Mouse (Mus musculus): ENCODE results near the gene Micu1. TPM values are rescaled to one million over a fixed set of nuclear protein-coding genes. Genes with fewer than 3 reads are reported as not detected.
A peak's percentile ranks its signal among the peaks of the same experiment; 100 is the strongest.

Micu1 gene
- polyA plus RNA-seq, 1 experiment from 2014 or later: 56.2 TPM

GRCm38 (mm10) chr10:59707595-59707994, 5.3 kb downstream of the Micu1 start:
- DNase-seq (ENCODE audit: low spot score) (no peak), ATAC-seq (ENCODE audit: low FRiP score, low TSS enrichment) (no peak)
- H3K36me3 ChIP-seq (ENCODE audit: control insufficient read depth, insufficient read depth, low read length): no peaks in the 10 kb centered on the region
- TF ChIP-seq CTCF (IDR thresholded peaks at IDR 0.05; ENCODE audit: low read depth) (no peak), EP300 (optimal IDR thresholded peaks at IDR 0.05) (no peak)
- no peak overlapping the region for H3K9ac ChIP-seq (ENCODE audit: low read length)
- no peaks in the 10 kb centered on the region for H3K27me3 ChIP-seq (ENCODE audit: control insufficient read depth, insufficient read depth, low read length)
- H3K4me1 ChIP-seq (replicated peaks; ENCODE audit: control insufficient read depth, insufficient read depth): no peaks in the 10 kb centered on the region
- H3K4me3 ChIP-seq (ENCODE audit: low read depth, low read length): no peak overlapping the region
- no peak overlapping the region for H3K4me2 ChIP-seq (replicated peaks; ENCODE audit: low read depth)
- no peak overlapping the region for H3K27ac ChIP-seq (replicated peaks)
- H3K9me3 ChIP-seq (ENCODE audit: control insufficient read depth, low read length): no peaks in the 10 kb centered on the region
- 80% methylated on average over 2 of the region's 2 CpGs for WGBS

GRCm38 (mm10) chr10:59709281-59709680, 7.0 kb downstream of the Micu1 start:
- Histone ChIP-seq H3K27me3 (ENCODE audit: control insufficient read depth, insufficient read depth, low read length) (no peaks in the 10 kb centered on the region), H3K9me3 (ENCODE audit: control insufficient read depth, low read length) (no peaks in the 10 kb centered on the region), H3K4me2 (replicated peaks; ENCODE audit: low read depth) (no peak overlapping the region), H3K27ac (replicated peaks) (no peak overlapping the region), H3K9ac (ENCODE audit: low read length) (no peak overlapping the region), H3K4me1 (replicated peaks; ENCODE audit: control insufficient read depth, insufficient read depth) (no peaks in the 10 kb centered on the region), H3K4me3 (ENCODE audit: low read depth, low read length) (no peak overlapping the region), H3K36me3 (ENCODE audit: control insufficient read depth, insufficient read depth, low read length) (no peaks in the 10 kb centered on the region)
- DNase-seq (ENCODE audit: low spot score) (no peak), ATAC-seq (ENCODE audit: low FRiP score, low TSS enrichment) (no peak)
- WGBS: 76% methylated on average over 7 of the region's 7 CpGs
- no peak for TF ChIP-seq EP300 (optimal IDR thresholded peaks at IDR 0.05)
- no peak for TF ChIP-seq CTCF (IDR thresholded peaks at IDR 0.05; ENCODE audit: low read depth)

GRCm38 (mm10) chr10:59710246-59710645, 8.0 kb downstream of the Micu1 start:
- 85% methylated on average over 1 of the region's 1 CpGs for WGBS
- peak; percentile 37 for DNase-seq (ENCODE audit: low spot score)
- Histone ChIP-seq H3K9ac (ENCODE audit: low read length) (no peak overlapping the region), H3K4me2 (replicated peaks; ENCODE audit: low read depth) (no peak overlapping the region), H3K27ac (replicated peaks) (no peak overlapping the region), H3K4me1 (replicated peaks; ENCODE audit: control insufficient read depth, insufficient read depth) (no peaks in the 10 kb centered on the region), H3K9me3 (ENCODE audit: control insufficient read depth, low read length) (no peaks in the 10 kb centered on the region), H3K36me3 (ENCODE audit: control insufficient read depth, insufficient read depth, low read length) (no peaks in the 10 kb centered on the region), H3K4me3 (ENCODE audit: low read depth, low read length) (no peak overlapping the region), H3K27me3 (ENCODE audit: control insufficient read depth, insufficient read depth, low read length) (no peaks in the 10 kb centered on the region)
- no peak for ATAC-seq (ENCODE audit: low FRiP score, low TSS enrichment)
- TF ChIP-seq CTCF (IDR thresholded peaks at IDR 0.05; ENCODE audit: low read depth) (peak; percentile 58), EP300 (optimal IDR thresholded peaks at IDR 0.05) (no peak)

GRCm38 (mm10) chr10:59712062-59712461, 9.8 kb downstream of the Micu1 start:
- no peak for ATAC-seq (ENCODE audit: low FRiP score, low TSS enrichment)
- no peak for TF ChIP-seq EP300 (optimal IDR thresholded peaks at IDR 0.05)
- no peak for TF ChIP-seq CTCF (IDR thresholded peaks at IDR 0.05; ENCODE audit: low read depth)
- Histone ChIP-seq H3K36me3 (ENCODE audit: control insufficient read depth, insufficient read depth, low read length) (no peaks in the 10 kb centered on the region), H3K4me3 (ENCODE audit: low read depth, low read length) (no peak overlapping the region), H3K9ac (ENCODE audit: low read length) (no peak overlapping the region), H3K4me2 (replicated peaks; ENCODE audit: low read depth) (no peak overlapping the region), H3K27ac (replicated peaks) (no peak overlapping the region), H3K27me3 (ENCODE audit: control insufficient read depth, insufficient read depth, low read length) (no peaks in the 10 kb centered on the region), H3K9me3 (ENCODE audit: control insufficient read depth, low read length) (no peaks in the 10 kb centered on the region), H3K4me1 (replicated peaks; ENCODE audit: control insufficient read depth, insufficient read depth) (no peaks in the 10 kb centered on the region)
- no peak for DNase-seq (ENCODE audit: low spot score)
- 95% methylated on average over 8 of the region's 8 CpGs for WGBS

- Histone ChIP-seq H3K4me1 (replicated peaks; ENCODE audit: control insufficient read depth, insufficient read depth) (no peaks in the 10 kb centered on the region; the same call in 1 of the 2 replicates), H3K4me3 (ENCODE audit: low read depth, low read length) (no peak overlapping the region), H3K4me2 (replicated peaks; ENCODE audit: low read depth) (no peak overlapping the region), H3K9me3 (ENCODE audit: control insufficient read depth, low read length) (no peaks in the 10 kb centered on the region), H3K27me3 (ENCODE audit: control insufficient read depth, insufficient read depth, low read length) (no peaks in the 10 kb centered on the region), H3K27ac (replicated peaks) (no peak overlapping the region), H3K36me3 (ENCODE audit: control insufficient read depth, insufficient read depth, low read length) (no peaks in the 10 kb centered on the region), H3K9ac (ENCODE audit: low read length) (no peak overlapping the region)
- DNase-seq (ENCODE audit: low spot score): no peak
- ATAC-seq (ENCODE audit: low FRiP score, low TSS enrichment): no peak
- TF ChIP-seq EP300 (optimal IDR thresholded peaks at IDR 0.05) (no peak), CTCF (IDR thresholded peaks at IDR 0.05; ENCODE audit: low read depth) (no peak)
- WGBS: 66% methylated on average over 7 of the region's 7 CpGs
Observed at GRCm38 (mm10) chr10:59720017-59720416, 17.7 kb downstream of the Micu1 start.

- Histone ChIP-seq H3K9me3 (ENCODE audit: control insufficient read depth, low read length) (no peaks in the 10 kb centered on the region), H3K9ac (ENCODE audit: low read length) (no peak overlapping the region), H3K36me3 (ENCODE audit: control insufficient read depth, insufficient read depth, low read length) (no peaks in the 10 kb centered on the region), H3K4me2 (replicated peaks; ENCODE audit: low read depth) (no peak overlapping the region), H3K4me3 (ENCODE audit: low read depth, low read length) (no peak overlapping the region), H3K27ac (replicated peaks) (no peak overlapping the region), H3K27me3 (ENCODE audit: control insufficient read depth, insufficient read depth, low read length) (no peaks in the 10 kb centered on the region), H3K4me1 (replicated peaks; ENCODE audit: control insufficient read depth, insufficient read depth) (no peaks in the 10 kb centered on the region; the same call in 1 of the 2 replicates)
- 74% methylated on average over 4 of the region's 4 CpGs for WGBS
- no peak for TF ChIP-seq CTCF (IDR thresholded peaks at IDR 0.05; ENCODE audit: low read depth)
- no peak for TF ChIP-seq EP300 (optimal IDR thresholded peaks at IDR 0.05)
- no peak for ATAC-seq (ENCODE audit: low FRiP score, low TSS enrichment)
- DNase-seq (ENCODE audit: low spot score): no peak
Observed at GRCm38 (mm10) chr10:59721555-59721954, 19.3 kb downstream of the Micu1 start.

All from stomach, postnatal 0 days (tissue).